Mouse (Mus musculus) spleen, postnatal 36 days (tissue): ENCODE measurements around the gene Irf6.

Experiments used
- DNase-seq, 2 experiments: peaks; one replicate each; pipeline ENCODE4 v3.0.0; 2022; ENCODE audit warnings: low spot score in 2 of 2, mixed read lengths in 1 of 2

The Irf6 gene

GRCm38 (mm10) chr1:193152872-193153271 lies at the start of gene Irf6:
Irf6 (plus strand) TSS chr1:193153111.
- DNase-seq = peak; percentile 25 to 31

GRCm38 (mm10) chr1:193112093-193112492 lies 40.8 kb upstream of the Irf6 start:
- no peak for DNase-seq

- DNase-seq = no peak
Measured at GRCm38 (mm10) chr1:193122793-193123192, 30.1 kb upstream of the Irf6 start.

GRCm38 (mm10) chr1:193123290-193123689 lies 29.6 kb upstream of the Irf6 start:
- DNase-seq = no peak

- no peak for DNase-seq
Measured at GRCm38 (mm10) chr1:193125835-193126234, 27.1 kb upstream of the Irf6 start.

GRCm38 (mm10) chr1:193128055-193128454 lies 24.9 kb upstream of the Irf6 start:
- no peak for DNase-seq

- no peak for DNase-seq
Measured at GRCm38 (mm10) chr1:193129321-193129720, 23.6 kb upstream of the Irf6 start.

GRCm38 (mm10) chr1:193129786-193130455 lies 23.0 kb upstream of the Irf6 start, which contains the start of gene Diexf:
Diexf (minus strand) TSS chr1:193130272.
- peak; percentile 93 to 95 for DNase-seq

GRCm38 (mm10) chr1:193130456-193130825 lies 22.5 kb upstream of the Irf6 start:
- DNase-seq = no peak

- no peak for DNase-seq
Measured at GRCm38 (mm10) chr1:193130839-193131238, 22.1 kb upstream of the Irf6 start.

GRCm38 (mm10) chr1:193131311-193131948 lies 21.5 kb upstream of the Irf6 start:
- no peak for DNase-seq

GRCm38 (mm10) chr1:193132385-193132784 lies 20.5 kb upstream of the Irf6 start:
- no peak for DNase-seq

GRCm38 (mm10) chr1:193133726-193134125 lies 19.2 kb upstream of the Irf6 start:
- no peak for DNase-seq

- DNase-seq = no peak
Measured at GRCm38 (mm10) chr1:193138087-193138486, 14.8 kb upstream of the Irf6 start.

- no peak for DNase-seq
Measured at GRCm38 (mm10) chr1:193138669-193139068, 14.2 kb upstream of the Irf6 start.

- no peak for DNase-seq
Measured at GRCm38 (mm10) chr1:193141118-193141517, 11.8 kb upstream of the Irf6 start.

GRCm38 (mm10) chr1:193142517-193143062 lies 10.3 kb upstream of the Irf6 start:
- no peak for DNase-seq

- DNase-seq = no peak
Measured at GRCm38 (mm10) chr1:193144516-193144915, 8.4 kb upstream of the Irf6 start.

- DNase-seq = no peak
Measured at GRCm38 (mm10) chr1:193145101-193145500, 7.8 kb upstream of the Irf6 start.

GRCm38 (mm10) chr1:193146416-193146815 lies 6.5 kb upstream of the Irf6 start:
- DNase-seq = no peak

- DNase-seq = no peak
Measured at GRCm38 (mm10) chr1:193149231-193149630, 3.7 kb upstream of the Irf6 start.

GRCm38 (mm10) chr1:193151134-193151533 lies 1.8 kb upstream of the Irf6 start:
- no peak for DNase-seq

- DNase-seq = no peak
Measured at GRCm38 (mm10) chr1:193153561-193153960, 650 bp downstream of the Irf6 start.
